Mouse (Mus musculus): ENCODE results near the gene Foxk1.
A peak's percentile ranks its signal among the peaks of the same experiment; 100 is the strongest.

GRCm38 (mm10) chr5:142415401-142415800 lies 14.1 kb downstream of the Foxk1 start:
- TF ChIP-seq NANOG (IDR thresholded peaks at IDR 0.05; ENCODE audit: borderline replicate concordance, low read length) = peak; percentile 97
- TF ChIP-seq CTCF (conservative IDR thresholded peaks at IDR 0.05; ENCODE audit: low read length) = no peak

Data from E14TG2a.4 (cell line).